Mouse (Mus musculus) myocyte (in vitro differentiated cells): ENCODE results near the gene Sh3gl2.

Experiments
- MAX ChIP-seq: IDR thresholded peaks from one replicate; pipeline ENCODE4 v1.6.1; 2011; ENCODE audit warnings: low read depth, mild to moderate bottlenecking, control low read depth
- POLR2A ChIP-seq: IDR thresholded peaks from one replicate; pipeline ENCODE4 v1.6.1; 2011; ENCODE audit warnings: low read depth, mild to moderate bottlenecking, control low read depth, moderate library complexity; ENCODE audit not compliant: insufficient read length
- TCF12 ChIP-seq: IDR thresholded peaks from one replicate; pipeline ENCODE4 v1.6.1; 2011; ENCODE audit warnings: mild to moderate bottlenecking, control low read depth; ENCODE audit not compliant: poor library complexity, insufficient read depth, severe bottlenecking

DNA sequence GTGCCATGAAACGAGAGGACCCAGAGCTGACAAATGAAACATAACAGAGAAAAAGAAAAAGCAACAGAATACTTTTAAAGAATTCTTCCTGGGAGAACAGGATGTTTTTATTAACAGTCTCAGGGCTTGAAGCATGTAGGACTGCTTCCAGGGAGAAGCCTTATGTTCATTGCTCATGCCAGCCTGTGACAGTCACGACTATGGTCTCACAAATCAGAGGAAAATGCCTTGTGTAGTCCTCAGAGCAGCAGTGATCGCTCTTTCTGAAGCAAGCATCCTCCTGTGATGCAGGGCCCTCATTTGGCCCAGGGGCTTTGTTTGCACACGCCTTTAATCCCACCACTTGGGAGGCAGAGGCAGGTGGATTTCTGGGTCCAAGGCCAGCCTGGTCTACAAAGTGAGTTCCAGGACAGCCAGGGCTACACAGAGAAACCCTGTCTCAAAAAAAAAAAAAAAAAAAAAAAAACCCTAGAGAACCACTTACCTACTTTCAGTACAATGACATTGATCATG is 129.8 kb downstream of the Sh3gl2 start:
- no peak for TF ChIP-seq MAX
- no peak for TF ChIP-seq POLR2A
- no peak for TF ChIP-seq TCF12
